Mouse (Mus musculus): ENCODE data around the gene Gm5129.

Gm5129 gene

GRCm38 (mm10) chr5:29725369-29725768, 10.4 kb downstream of the Gm5129 start:
- no peak for DNase-seq (ENCODE audit: low spot score in 2 of 2)

- DNase-seq (ENCODE audit: low spot score in 2 of 2) = no peak
These were observed 14.6 kb downstream of the Gm5129 start for GRCm38 (mm10) chr5:29721159-29721558.

DNA sequence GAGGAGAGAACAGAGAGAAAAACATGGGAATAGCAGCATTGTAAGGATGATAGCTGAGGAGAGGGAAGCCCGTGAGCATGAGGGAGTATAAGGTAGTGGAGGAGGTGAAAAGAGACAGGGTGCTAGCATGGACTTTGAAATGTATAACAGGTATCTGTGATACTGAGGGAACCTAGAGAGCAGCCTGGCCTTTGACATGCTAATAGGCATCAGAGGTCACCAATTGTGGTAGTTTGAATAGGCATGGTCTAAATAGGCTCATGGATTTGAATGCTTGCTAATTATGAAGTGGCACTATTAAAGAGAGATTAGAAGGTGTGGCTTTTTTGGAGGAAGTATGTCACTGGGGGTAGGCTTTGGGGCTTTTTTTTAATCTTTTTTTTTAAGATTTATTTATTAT, 22.8 kb downstream of the Gm5129 start:
- DNase-seq (ENCODE audit: low spot score in 2 of 2) = no peak

DNA sequence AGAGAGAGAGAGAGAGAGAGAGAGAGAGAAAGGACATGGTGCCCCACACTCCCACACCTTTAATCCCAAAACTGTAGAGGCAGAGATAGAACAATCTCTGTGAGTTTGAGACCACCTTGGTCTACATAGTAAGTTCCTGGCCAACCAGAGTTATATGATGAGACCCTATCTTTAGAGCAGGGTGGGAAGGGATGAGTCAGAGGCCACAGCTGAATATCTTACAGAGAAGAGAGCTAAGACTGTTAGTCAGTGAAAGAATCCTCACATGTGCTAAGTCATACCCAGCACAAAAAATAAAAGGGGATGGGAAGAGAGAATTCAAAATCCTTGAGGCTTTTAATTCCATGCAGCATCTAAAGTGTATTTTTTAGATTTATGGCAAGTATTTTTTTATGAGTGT, 24.1 kb downstream of the Gm5129 start:
- DNase-seq (ENCODE audit: low spot score in 2 of 2) = no peak

DNA sequence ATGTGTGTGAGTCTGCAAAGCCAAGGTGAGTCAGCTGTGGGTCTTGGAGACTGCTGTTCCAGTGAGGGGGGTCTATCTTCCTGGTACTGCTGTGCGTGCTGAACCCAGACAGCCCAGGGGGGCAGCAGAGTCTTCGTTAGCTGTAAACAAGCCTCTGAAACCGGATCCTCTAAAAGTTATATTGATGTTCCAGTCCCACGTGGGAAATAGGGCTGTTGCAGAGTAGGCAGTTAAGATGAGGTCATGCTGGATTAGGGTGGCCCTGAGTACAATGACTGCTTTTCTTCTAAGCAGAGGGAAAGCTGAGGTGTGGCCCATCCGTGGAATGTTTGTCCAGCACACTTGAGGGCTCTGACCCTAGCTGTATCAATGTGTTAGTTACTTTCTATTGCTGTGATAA, 27.5 kb downstream of the Gm5129 start:
- no peak for DNase-seq (ENCODE audit: low spot score in 2 of 2)

GRCm38 (mm10) chr5:29707241-29707640, 28.5 kb downstream of the Gm5129 start:
- DNase-seq (ENCODE audit: low spot score in 2 of 2) = no peak

GRCm38 (mm10) chr5:29699520-29700202, 36.1 kb downstream of the Gm5129 start:
- no peak for DNase-seq (ENCODE audit: low spot score in 2 of 2)

DNA sequence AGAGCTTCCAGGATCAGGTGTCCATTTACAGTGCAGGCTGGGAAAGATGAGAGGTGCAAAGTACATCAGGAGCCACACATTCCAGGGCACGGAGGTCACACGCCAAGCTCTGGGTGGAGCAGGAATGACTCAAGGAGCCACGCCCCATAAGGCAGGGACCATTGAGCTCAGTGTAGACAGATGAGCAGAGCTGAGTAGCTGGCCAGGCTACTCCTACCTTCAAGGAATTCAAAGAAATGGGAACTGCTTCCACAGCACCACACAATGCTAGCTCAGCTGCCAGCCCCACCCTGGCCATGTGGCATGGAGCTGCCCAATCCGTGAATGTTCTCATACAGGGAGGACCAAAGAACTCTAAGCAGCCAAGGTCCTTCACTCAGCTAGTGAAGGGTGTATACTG, 37.2 kb downstream of the Gm5129 start:
- no peak for DNase-seq (ENCODE audit: low spot score in 2 of 2)

DNA sequence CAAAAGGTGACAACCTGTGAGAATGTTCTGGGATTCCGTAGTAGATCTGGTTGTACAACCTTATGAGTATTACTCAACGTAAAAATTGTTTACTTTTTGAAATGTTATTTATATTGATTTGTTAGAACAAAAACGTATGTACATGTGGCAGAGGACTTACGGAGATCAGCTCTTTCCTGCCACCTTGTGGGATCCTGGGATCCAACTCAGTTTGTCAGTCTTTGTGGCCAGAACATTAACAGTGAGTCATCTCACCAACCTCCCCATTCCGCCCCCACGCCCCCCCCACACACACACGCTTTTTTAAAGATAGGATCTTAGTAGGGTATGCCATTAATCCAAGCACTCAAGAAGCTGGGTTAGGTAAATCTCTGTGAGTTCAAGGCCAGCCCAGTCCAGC, 47.4 kb downstream of the Gm5129 start:
- DNase-seq (ENCODE audit: low spot score in 2 of 2) = no peak

GRCm38 (mm10) chr5:29687671-29688070, 48.1 kb downstream of the Gm5129 start:
- no peak for DNase-seq (ENCODE audit: low spot score in 2 of 2)

All from spleen, postnatal 4 days (tissue).